Mouse (Mus musculus) brain, adult 2 months (tissue): ENCODE measurements at regions not wholly inside any gene's neighbourhood (a gene's known extent, or its start where the extent isn't known, plus 50 kb on each side); places are given as distances from the start of the nearest gene placed in this dataset.

Experiments
- DNase-seq: peaks from one replicate; pipeline ENCODE4 v3.0.0; 2011; ENCODE audit warnings: low read depth, low spot score

DNA sequence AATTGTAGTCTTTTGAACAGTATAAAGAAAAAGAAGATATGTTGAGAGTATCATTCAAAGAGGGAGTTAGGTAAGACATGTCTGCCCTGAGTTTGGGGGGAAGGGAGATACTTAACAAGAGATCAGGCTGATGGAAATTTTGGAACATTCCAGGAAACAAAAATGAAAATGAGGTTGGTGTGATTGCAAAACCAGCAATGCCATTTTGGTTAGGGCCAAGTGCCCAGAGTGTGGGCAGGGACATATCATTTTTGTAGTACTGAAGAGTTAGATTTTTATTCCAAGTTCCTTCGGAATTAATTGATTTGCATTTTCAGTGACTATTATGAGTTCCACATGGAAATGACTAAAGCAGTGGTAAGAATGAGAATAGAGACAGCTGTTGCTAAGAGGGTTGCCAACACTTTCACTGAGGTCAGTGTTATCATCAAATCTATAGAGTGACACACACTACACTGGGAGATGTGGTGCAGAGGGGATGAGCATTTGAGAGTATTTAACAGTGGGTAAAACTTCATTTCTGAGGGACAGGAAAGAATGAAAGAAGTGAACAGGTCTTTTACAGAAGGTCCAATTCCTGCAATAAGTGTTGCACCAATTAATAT lies 105.1 kb upstream of the Erbb4 start:
- no peak for DNase-seq

DNA sequence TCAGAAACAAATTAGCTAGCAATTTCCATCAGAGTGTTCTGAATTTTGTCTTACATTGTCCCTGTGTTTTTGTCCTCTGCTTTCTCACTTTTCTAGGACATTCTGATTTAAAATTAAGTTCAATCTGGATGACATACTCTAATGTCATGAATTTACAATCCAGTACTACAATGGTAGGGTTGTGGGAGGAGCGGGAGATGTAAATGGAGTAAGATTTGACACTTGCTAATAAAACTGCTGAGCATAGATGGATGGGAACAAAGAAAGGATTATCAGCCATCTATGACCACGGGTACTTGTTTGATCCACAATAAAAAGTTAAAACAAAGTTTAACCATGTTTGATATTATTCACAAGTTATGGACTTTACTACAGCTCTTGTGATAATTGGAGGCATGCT lies 94.9 kb upstream of the Erbb4 start:
- no peak for DNase-seq

DNA sequence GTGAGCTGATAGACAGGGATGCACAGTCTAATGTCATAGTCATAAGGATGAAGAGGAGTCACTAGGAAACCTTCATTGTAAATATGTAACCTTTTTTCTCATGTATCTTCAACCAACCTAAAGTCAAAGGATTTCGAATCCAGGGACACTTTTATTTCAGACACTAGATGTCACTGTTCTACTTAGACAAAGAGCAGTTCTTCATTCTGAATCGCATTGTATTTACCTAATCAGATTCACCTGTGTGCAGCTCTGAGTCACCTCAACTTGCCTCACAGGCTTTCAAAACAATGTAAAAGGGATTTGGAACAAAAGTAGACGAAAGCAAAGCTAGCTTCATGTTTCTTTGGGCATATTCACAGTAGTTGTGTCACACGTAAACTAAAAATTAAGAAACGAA lies 57.3 kb upstream of the Erbb4 start:
- peak; percentile 47 for DNase-seq
